Mouse (Mus musculus) forebrain, embryonic 11.5 days (tissue): Measurements from ENCODE around the gene Usp35. TPM values are rescaled to one million over a fixed set of nuclear protein-coding genes. Genes with fewer than 3 reads are reported as not detected.
A peak's percentile ranks its signal among the peaks of the same experiment; 100 is the strongest.

Source experiments
- ATAC-seq: fragments of 200-750 bp; cut with Nextera tagmentation; replicated peaks from 2 replicates; pipeline ENCODE4 v1.8.0; 2017; ENCODE audit warnings: moderate TSS enrichment; ENCODE audit not compliant: low FRiP score
- DNase-seq: peaks from one replicate; pipeline ENCODE4 v3.0.0-alpha.2; 2017; ENCODE audit warnings: low spot score
- H3K27ac ChIP-seq: fragments of 300-500 bp; sonication (generic); 2 replicates; pipeline ENCODE4 v1.5.1; 2014; ENCODE audit warnings: low read depth, low read length
- H3K27me3 ChIP-seq: fragments of 300-500 bp; sonication (generic); 2 replicates; pipeline ENCODE4 v1.6.1; 2014; ENCODE audit warnings: mild to moderate bottlenecking, low read length, mixed read lengths; ENCODE audit not compliant: control insufficient read depth, insufficient read depth
- H3K36me3 ChIP-seq: fragments of 300-500 bp; sonication (generic); 2 replicates; pipeline ENCODE4 v1.6.1; 2014; ENCODE audit warnings: mild to moderate bottlenecking, low read length, moderate library complexity, mixed read lengths; ENCODE audit not compliant: control insufficient read depth, insufficient read depth
- H3K4me1 ChIP-seq: fragments of 300-500 bp; sonication (generic); replicated peaks from 2 replicates; pipeline ENCODE4 v1.6.1; 2014; ENCODE audit warnings: low read length, mixed read lengths; ENCODE audit not compliant: control insufficient read depth, insufficient read depth
- H3K4me2 ChIP-seq: fragments of 300-500 bp; sonication (generic); 2 replicates; pipeline ENCODE4 v1.6.1; 2014; ENCODE audit warnings: low read depth, mild to moderate bottlenecking, low read length, moderate library complexity, mixed read lengths; ENCODE audit not compliant: severe bottlenecking
- H3K4me3 ChIP-seq: fragments of 300-500 bp; sonication (generic); 2 replicates; pipeline ENCODE4 v1.5.1; 2014; ENCODE audit warnings: low read depth, low read length
- H3K9ac ChIP-seq: fragments of 300-500 bp; sonication (generic); 2 replicates; pipeline ENCODE4 v1.6.1; 2014; ENCODE audit warnings: low read length
- H3K9me3 ChIP-seq: fragments of 300-500 bp; sonication (generic); 2 replicates; pipeline ENCODE4 v1.6.1; 2016; ENCODE audit warnings: low read length, mixed read lengths; ENCODE audit not compliant: control insufficient read depth
- WGBS: fragments of 180-500 bp; shearing (Covaris S2); extraction: QIAGEN DNeasy Blood & Tissue Kit; methylation state at CpG from one replicate; pipeline ENCODE4 v1.1.7; 2014; 5-methylcytosine and 5-hydroxymethylcytosine counted together
- polyA plus RNA-seq: library from polyadenylated mRNA; unstranded; fragments of >200 nt; fragmentation: Nextera tagmentation; extraction: Ambion mirVana; gene quantifications from 2 replicates; pipeline ENCODE4 v1.2.1, GENCODE M21; 2014

Usp35 gene
- polyA plus RNA-seq, 1 experiment from 2014 or later, result 2.9 TPM

DNA sequence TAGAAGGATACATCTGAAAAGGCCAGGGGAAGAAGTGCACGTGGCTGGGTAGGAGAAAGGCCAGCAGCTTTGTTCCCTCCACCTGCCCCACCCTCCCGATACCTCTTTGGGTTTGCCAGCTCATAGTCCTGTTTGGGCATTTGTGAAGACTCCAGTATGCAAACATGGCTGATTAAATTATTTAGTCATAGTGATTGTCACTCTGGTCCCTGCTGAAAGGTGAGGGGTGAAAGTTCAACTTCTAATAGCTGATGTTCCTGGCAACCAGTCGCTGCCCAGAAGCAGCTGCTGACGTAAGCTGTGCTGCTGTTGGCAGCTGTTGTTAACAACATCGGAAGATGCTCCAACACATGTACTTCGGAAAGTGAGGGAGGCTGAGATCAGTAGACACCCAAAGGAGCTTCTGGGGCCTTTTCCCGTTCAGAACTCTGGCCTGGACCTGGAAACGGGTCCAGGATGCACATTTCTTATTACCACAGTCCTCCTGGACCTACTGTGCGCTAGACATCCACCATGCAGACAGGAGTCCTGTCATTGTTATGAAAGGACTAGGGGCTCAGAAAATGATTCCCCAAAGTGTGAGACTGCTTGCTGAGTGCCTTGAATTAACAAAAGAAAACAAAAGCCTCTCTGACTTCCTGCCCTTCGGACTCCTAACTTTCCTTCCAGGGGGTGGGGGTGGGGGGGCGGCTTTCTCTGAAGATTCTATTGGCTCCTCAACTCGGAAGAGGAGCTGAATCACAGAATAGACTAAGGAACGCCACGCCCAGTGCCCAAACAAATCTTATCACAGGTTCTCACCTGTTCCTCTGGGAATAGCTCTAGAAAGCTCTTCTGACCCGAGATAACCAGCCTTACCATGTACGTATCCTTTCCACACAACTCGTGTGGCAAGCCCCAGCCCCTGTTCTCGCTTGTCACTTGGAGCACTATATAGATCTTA is 9.4 kb upstream of the Usp35 start:
- H3K27me3 ChIP-seq, result no peaks in the 10 kb centered on the region
- no peaks in the 10 kb centered on the region; the same call in 1 of the 2 replicates for H3K9me3 ChIP-seq
- no peak overlapping the region for H3K4me2 ChIP-seq
- WGBS, result 69% methylated on average over 18 of the region's 18 CpGs
- no peak for DNase-seq
- ATAC-seq, result no peak
- no peaks in the 10 kb centered on the region for H3K36me3 ChIP-seq
- H3K4me3 ChIP-seq, result no peak overlapping the region
- H3K9ac ChIP-seq, result no peak overlapping the region
- no peaks in the 10 kb centered on the region for H3K4me1 ChIP-seq
- H3K27ac ChIP-seq, result no peak overlapping the region

DNA sequence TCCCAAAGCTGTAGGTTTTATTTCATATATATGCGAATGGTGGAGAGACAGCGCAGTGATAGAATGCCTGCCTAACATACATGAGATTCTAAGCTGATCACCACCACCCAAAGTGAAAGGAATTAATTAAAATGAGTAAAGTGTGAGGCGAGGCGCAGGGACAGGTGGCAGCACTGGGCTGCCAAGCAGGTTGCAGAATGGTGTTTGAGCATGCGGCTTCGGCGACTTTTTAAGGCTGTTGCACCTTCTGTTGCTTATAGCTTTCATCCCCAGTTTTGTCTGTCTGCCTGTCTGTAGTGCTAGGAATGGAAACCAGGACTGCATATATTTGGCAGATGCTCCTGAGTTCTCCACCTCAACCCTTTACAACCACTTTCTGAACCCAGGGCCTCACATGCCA is 7.8 kb upstream of the Usp35 start:
- Histone ChIP-seq H3K27me3 (no peaks in the 10 kb centered on the region), H3K4me3 (no peak overlapping the region), H3K4me1 (no peaks in the 10 kb centered on the region), H3K36me3 (no peaks in the 10 kb centered on the region), H3K4me2 (no peak overlapping the region), H3K9ac (no peak overlapping the region), H3K27ac (no peak overlapping the region), H3K9me3 (no peaks in the 10 kb centered on the region; the same call in 1 of the 2 replicates)
- 86% methylated on average over 7 of the region's 7 CpGs for WGBS
- no peak for DNase-seq
- ATAC-seq, result no peak

DNA sequence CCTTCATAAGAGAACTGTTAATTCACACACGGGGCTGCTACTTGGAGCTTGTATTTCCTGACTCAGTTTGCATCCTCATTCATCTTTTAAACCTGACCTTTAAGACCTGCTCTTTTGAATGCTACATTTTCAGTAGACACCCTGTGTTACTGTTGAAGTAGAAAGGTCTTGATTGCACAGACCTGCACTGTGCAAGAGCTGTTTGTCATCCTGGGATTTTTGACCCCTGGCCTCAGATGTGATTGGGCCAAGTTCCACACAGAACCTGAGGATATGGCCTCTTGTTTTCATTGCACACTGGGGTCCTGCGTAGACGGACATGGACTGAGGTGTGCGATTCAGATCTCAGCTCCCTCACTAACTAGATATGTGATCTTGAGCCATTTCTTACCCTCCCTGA is 6.8 kb upstream of the Usp35 start:
- no peak overlapping the region for H3K9ac ChIP-seq
- H3K4me1 ChIP-seq, result no peaks in the 10 kb centered on the region
- H3K27ac ChIP-seq, result no peak overlapping the region
- 90% methylated on average over 4 of the region's 4 CpGs for WGBS
- H3K4me2 ChIP-seq, result no peak overlapping the region
- H3K9me3 ChIP-seq, result no peaks in the 10 kb centered on the region; the same call in 1 of the 2 replicates
- no peaks in the 10 kb centered on the region for H3K27me3 ChIP-seq
- no peak overlapping the region for H3K4me3 ChIP-seq
- ATAC-seq (no peak), DNase-seq (no peak)
- H3K36me3 ChIP-seq, result no peaks in the 10 kb centered on the region

DNA sequence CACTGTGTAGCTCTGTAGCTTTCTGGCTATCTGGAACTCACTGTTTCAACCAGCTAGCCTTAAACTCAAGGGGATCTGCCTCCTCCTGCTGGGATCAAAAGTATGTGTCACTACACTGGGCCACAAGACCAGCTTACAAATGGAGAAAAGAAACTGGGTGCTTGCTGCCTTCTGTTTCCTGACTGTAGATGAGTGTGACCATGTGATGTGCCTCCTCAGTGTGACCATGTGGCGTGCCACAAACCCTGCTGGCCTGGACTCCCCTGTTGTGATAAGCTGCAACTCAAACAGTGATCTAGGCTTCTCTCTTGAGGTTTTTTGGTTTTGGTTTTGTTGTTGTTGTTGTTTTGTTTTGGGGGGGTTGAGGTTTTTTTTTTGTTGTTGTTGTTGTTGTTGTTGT is 4.9 kb upstream of the Usp35 start:
- Histone ChIP-seq H3K4me2 (no peak overlapping the region), H3K27ac (no peak overlapping the region), H3K4me3 (no peak overlapping the region), H3K9me3 (no peaks in the 10 kb centered on the region; the same call in 1 of the 2 replicates), H3K4me1 (peaks cover 3% of the 10 kb centered on the region; the same call in 1 of the 2 replicates), H3K27me3 (no peaks in the 10 kb centered on the region), H3K36me3 (no peaks in the 10 kb centered on the region), H3K9ac (no peak overlapping the region)
- DNase-seq (no peak), ATAC-seq (no peak)
- WGBS, result 79% methylated on average over 1 of the region's 1 CpGs

- DNase-seq (no peak), ATAC-seq (no peak)
- Histone ChIP-seq H3K4me3 (no peak overlapping the region), H3K27ac (no peak overlapping the region), H3K4me1 (peaks cover 6% of the 10 kb centered on the region; the same call in 1 of the 2 replicates), H3K9me3 (no peaks in the 10 kb centered on the region), H3K4me2 (no peak overlapping the region), H3K27me3 (no peaks in the 10 kb centered on the region), H3K9ac (no peak overlapping the region), H3K36me3 (no peaks in the 10 kb centered on the region)
- 86% methylated on average over 2 of the region's 2 CpGs for WGBS
These were observed 2.6 kb upstream of the Usp35 start for GRCm38 (mm10) chr7:97334406-97334805.

DNA sequence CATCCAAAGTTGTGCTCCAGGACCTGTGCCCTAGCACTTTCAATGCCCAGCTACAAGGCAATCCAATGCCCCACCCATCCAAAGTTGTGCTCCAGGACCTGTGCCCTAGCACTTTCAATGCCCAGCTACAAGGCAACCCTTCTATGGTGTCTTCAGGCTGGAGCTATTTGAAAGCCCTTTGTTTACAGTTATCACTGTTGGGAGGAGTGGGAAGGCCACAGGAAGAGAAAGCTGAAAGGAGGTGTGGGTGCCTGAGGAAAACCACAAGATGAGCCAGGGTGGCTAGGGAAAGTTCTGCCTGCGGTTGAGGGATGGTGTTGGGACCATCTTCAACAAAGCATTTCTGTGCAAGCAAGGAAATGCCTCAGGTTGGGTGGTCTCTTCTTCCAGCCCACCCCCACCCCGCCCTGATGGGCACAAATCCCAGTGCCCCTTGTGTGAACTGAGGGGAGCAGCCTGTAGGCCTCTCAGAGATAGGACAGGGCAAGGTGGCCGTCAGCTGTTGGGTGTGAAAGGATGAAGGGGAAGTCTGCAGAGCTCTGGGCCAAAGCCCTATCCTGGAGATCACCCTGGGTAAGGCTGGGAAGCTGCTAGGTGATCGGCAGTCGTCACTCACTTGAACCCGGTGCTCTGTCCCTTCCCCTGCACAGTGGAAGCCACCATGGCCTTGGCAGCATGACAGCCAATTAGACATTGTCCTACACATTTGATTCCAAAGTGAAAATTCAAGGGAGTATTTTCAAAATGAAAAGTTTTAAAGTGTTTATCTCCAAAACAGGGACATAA is 1.5 kb upstream of the Usp35 start:
- Histone ChIP-seq H3K4me3 (no peak overlapping the region), H3K9me3 (no peaks in the 10 kb centered on the region), H3K4me2 (peak overlapping the region; percentile 77; the same call in 1 of the 2 replicates), H3K36me3 (no peaks in the 10 kb centered on the region), H3K27me3 (no peaks in the 10 kb centered on the region), H3K4me1 (peaks cover 6% of the 10 kb centered on the region; the same call in 1 of the 2 replicates), H3K9ac (no peak overlapping the region), H3K27ac (no peak overlapping the region)
- 79% methylated on average over 6 of the region's 6 CpGs for WGBS
- ATAC-seq (no peak), DNase-seq (no peak)

DNA sequence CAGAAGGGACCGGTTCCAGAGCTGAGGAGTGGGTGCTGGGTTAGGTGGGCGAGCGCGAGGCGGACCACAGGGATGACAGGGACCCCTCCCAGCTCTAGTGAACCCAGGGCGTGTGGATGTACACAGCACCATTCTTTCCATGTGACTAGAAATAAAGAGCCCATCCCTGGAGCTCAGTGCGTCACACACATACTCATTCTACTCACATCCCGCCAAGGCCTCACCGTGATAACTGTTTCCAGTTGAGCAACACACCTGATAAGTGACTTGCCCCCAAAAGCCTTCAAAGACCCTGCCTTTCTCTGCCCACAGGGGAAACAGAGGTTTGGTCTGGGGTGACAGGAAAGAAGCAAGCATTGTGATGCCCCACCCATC is 834 bp upstream of the Usp35 start:
- ATAC-seq, result no peak; the same call in 1 of the 2 replicates
- peaks cover 6% of the 10 kb centered on the region; the same call in 1 of the 2 replicates for H3K4me1 ChIP-seq
- no peaks in the 10 kb centered on the region for H3K36me3 ChIP-seq
- H3K4me3 ChIP-seq, result peak overlapping the region; percentile 56
- WGBS, result 3% methylated on average over 9 of the region's 9 CpGs
- DNase-seq, result no peak
- H3K9ac ChIP-seq, result peak overlapping the region; percentile 47
- no peaks in the 10 kb centered on the region for H3K27me3 ChIP-seq
- H3K4me2 ChIP-seq, result peak overlapping the region; percentile 77
- no peaks in the 10 kb centered on the region for H3K9me3 ChIP-seq
- H3K27ac ChIP-seq, result no peak overlapping the region

DNA sequence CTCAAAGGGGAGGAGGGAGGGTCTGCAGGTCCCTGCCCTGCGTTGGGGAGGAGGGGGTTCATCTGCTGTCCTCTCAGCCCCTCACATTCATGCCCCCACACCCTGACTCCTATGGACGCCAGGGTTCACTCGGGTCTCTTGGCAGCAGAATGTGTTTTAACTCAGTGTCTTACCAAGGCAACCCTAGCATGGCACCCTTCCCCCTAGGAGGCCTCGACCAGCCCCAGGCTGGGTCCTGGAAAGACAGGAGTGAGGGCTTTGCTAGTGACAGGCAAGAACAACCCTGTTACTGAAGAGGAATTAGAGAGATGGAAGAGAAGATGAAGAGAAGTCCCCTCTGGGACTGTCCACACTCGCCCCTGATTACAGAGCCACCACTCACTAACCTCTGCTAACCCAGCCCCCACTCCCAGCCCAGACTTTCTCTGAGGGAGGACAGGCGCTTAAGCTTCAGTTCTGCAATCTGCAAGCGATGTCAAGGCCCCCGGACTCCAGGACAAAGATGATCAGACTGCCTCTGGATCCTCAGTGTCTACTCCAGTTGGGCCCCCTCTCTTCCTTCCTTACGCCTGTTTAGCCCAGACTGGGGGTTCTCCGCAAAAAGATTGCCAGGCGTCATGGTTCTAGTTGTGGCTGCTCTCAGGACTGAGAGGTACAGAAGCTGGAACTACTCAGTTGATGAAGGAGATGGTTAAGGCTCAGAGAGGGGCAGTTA is 732 bp downstream of the Usp35 start:
- Histone ChIP-seq H3K4me2 (peak overlapping the region; percentile 77), H3K27ac (no peak overlapping the region), H3K27me3 (peaks cover 6% of the 10 kb centered on the region; the same call in 1 of the 2 replicates), H3K4me1 (peaks cover 6% of the 10 kb centered on the region; the same call in 1 of the 2 replicates), H3K4me3 (peak overlapping the region; percentile 56), H3K9me3 (no peaks in the 10 kb centered on the region), H3K36me3 (no peaks in the 10 kb centered on the region), H3K9ac (peak overlapping the region; percentile 66)
- DNase-seq (no peak), ATAC-seq (no peak)
- 68% methylated on average over 11 of the region's 11 CpGs for WGBS
